Mouse (Mus musculus) myocyte (in vitro differentiated cells): ENCODE measurements around the gene Nubpl. TPM values are rescaled to one million over a fixed set of nuclear protein-coding genes. Genes with fewer than 3 reads are reported as not detected.

ENCODE experiments used
- H3K27me3 ChIP-seq: one replicate; pipeline ENCODE4 v1.6.1; 2011; ENCODE audit not compliant: control insufficient read depth, insufficient read depth, insufficient read length
- H3K36me3 ChIP-seq: one replicate; pipeline ENCODE4 v1.6.1; 2011; ENCODE audit not compliant: control insufficient read depth, insufficient read depth
- H3K4me2 ChIP-seq: one replicate; pipeline ENCODE4 v1.6.1; 2011; ENCODE audit warnings: low read depth, control low read depth
- H3K4me3 ChIP-seq: one replicate; pipeline ENCODE4 v1.5.1; 2011; ENCODE audit warnings: mild to moderate bottlenecking, control low read depth, moderate library complexity
- H3K79me2 ChIP-seq: one replicate; pipeline ENCODE4 v1.6.1; 2011; ENCODE audit not compliant: control insufficient read depth, insufficient read depth
- H3ac ChIP-seq: one replicate; pipeline ENCODE4 v1.6.1; 2011; ENCODE audit not compliant: control insufficient read depth, insufficient read length
- CEBPB ChIP-seq: IDR thresholded peaks from 2 replicates; pipeline ENCODE4 v1.6.1; 2011; ENCODE audit warnings: mild to moderate bottlenecking, moderate library complexity; ENCODE audit not compliant: poor library complexity, insufficient read depth, severe bottlenecking
- E2F4 ChIP-seq: IDR thresholded peaks from one replicate; pipeline ENCODE4 v1.6.1; 2011; ENCODE audit warnings: mild to moderate bottlenecking, control low read depth, moderate library complexity; ENCODE audit not compliant: insufficient read depth
- MAX ChIP-seq: IDR thresholded peaks from one replicate; pipeline ENCODE4 v1.6.1; 2011; ENCODE audit warnings: low read depth, mild to moderate bottlenecking, control low read depth
- MYOD1 ChIP-seq, 3 experiments: IDR thresholded peaks; one replicate each; pipeline ENCODE4 v1.6.1; 2011; ENCODE audit warnings: control low read depth in 2 of 3, low read depth in 2 of 3, mild to moderate bottlenecking in 2 of 3, moderate library complexity in 1 of 3; ENCODE audit not compliant: insufficient read length in 2 of 3, control insufficient read depth in 1 of 3
- MYOG ChIP-seq, 3 experiments: IDR thresholded peaks; one replicate each; pipeline ENCODE4 v1.6.1; 2011; ENCODE audit warnings: control low read depth in 2 of 3, low read depth in 2 of 3, mild to moderate bottlenecking in 2 of 3; ENCODE audit not compliant: insufficient read length in 2 of 3, control insufficient read depth in 1 of 3, insufficient read depth in 1 of 3
- POLR2A ChIP-seq: IDR thresholded peaks from one replicate; pipeline ENCODE4 v1.6.1; 2011; ENCODE audit warnings: low read depth, mild to moderate bottlenecking, control low read depth, moderate library complexity; ENCODE audit not compliant: insufficient read length
- POLR2AphosphoS2 ChIP-seq: IDR thresholded peaks from one replicate; pipeline ENCODE4 v1.6.1; 2011; ENCODE audit warnings: low read depth, control low read depth; ENCODE audit not compliant: insufficient read length
- REST ChIP-seq: IDR thresholded peaks from one replicate; pipeline ENCODE4 v1.6.1; 2011; ENCODE audit warnings: mild to moderate bottlenecking, control low read depth, moderate library complexity; ENCODE audit not compliant: insufficient read depth, insufficient read length
- SRF ChIP-seq: IDR thresholded peaks from one replicate; pipeline ENCODE4 v1.6.1; 2011; ENCODE audit warnings: low read depth; ENCODE audit not compliant: control insufficient read depth, insufficient read length
- TCF12 ChIP-seq: IDR thresholded peaks from one replicate; pipeline ENCODE4 v1.6.1; 2011; ENCODE audit warnings: mild to moderate bottlenecking, control low read depth; ENCODE audit not compliant: poor library complexity, insufficient read depth, severe bottlenecking
- TCF3 ChIP-seq: IDR thresholded peaks from one replicate; pipeline ENCODE4 v1.6.1; 2011; ENCODE audit warnings: low read depth, control low read depth; ENCODE audit not compliant: insufficient read length
- USF1 ChIP-seq: IDR thresholded peaks from one replicate; pipeline ENCODE4 v1.6.1; 2011; ENCODE audit warnings: low read depth, mild to moderate bottlenecking, control low read depth, moderate library complexity
- polyA plus RNA-seq: library from polyadenylated mRNA; unstranded; fragments of >200 nt; fragmentation: generic; extraction: Trizol; gene quantifications from one replicate; pipeline ENCODE4 v1.2.1, GENCODE M21; 2012; ENCODE audit warnings: missing spikeins

Gene Nubpl
- polyA plus RNA-seq, 1 experiment, result 6.6 TPM

- TF ChIP-seq POLR2AphosphoS2, result no peak
- no peak for TF ChIP-seq POLR2A
- no peak for TF ChIP-seq E2F4
- TF ChIP-seq MYOD1 (IDR thresholded peaks at IDR 0.05; ENCODE audit: control insufficient read depth in 1 of 3, insufficient read length in 2 of 3, low read depth in 2 of 3), result no peak
- no peak for TF ChIP-seq TCF3
- no peak for TF ChIP-seq REST
- TF ChIP-seq MYOG (IDR thresholded peaks at IDR 0.05; ENCODE audit: control insufficient read depth in 1 of 3, insufficient read depth in 1 of 3, insufficient read length in 2 of 3, low read depth in 2 of 3), result no peak
- no peak for TF ChIP-seq SRF
- no peak for TF ChIP-seq CEBPB
- TF ChIP-seq TCF12, result no peak
- TF ChIP-seq USF1, result no peak
- TF ChIP-seq MAX, result no peak
- no peak overlapping the region for H3ac ChIP-seq
- H3K4me2 ChIP-seq, result no peak overlapping the region
- H3K4me3 ChIP-seq, result no peak overlapping the region
- no peaks in the 10 kb centered on the region for H3K36me3 ChIP-seq
- H3K79me2 ChIP-seq, result no peaks in the 10 kb centered on the region
- H3K27me3 ChIP-seq, result no peaks in the 10 kb centered on the region
These were observed 220.1 kb downstream of the Nubpl start for GRCm38 (mm10) chr12:52317635-52318034.

GRCm38 (mm10) chr12:52318426-52318825 lies 220.9 kb downstream of the Nubpl start:
- H3ac ChIP-seq, result no peak overlapping the region
- H3K27me3 ChIP-seq, result no peaks in the 10 kb centered on the region
- H3K36me3 ChIP-seq, result no peaks in the 10 kb centered on the region
- no peak overlapping the region for H3K4me2 ChIP-seq
- no peak overlapping the region for H3K4me3 ChIP-seq
- H3K79me2 ChIP-seq, result no peaks in the 10 kb centered on the region
- TF ChIP-seq USF1 (no peak), MYOG (IDR thresholded peaks at IDR 0.05; ENCODE audit: control insufficient read depth in 1 of 3, insufficient read depth in 1 of 3, insufficient read length in 2 of 3, low read depth in 2 of 3) (no peak), E2F4 (no peak), CEBPB (no peak), POLR2AphosphoS2 (no peak), POLR2A (no peak), TCF12 (no peak), MYOD1 (IDR thresholded peaks at IDR 0.05; ENCODE audit: control insufficient read depth in 1 of 3, insufficient read length in 2 of 3, low read depth in 2 of 3) (no peak), SRF (no peak), TCF3 (no peak), REST (no peak), MAX (no peak)

DNA sequence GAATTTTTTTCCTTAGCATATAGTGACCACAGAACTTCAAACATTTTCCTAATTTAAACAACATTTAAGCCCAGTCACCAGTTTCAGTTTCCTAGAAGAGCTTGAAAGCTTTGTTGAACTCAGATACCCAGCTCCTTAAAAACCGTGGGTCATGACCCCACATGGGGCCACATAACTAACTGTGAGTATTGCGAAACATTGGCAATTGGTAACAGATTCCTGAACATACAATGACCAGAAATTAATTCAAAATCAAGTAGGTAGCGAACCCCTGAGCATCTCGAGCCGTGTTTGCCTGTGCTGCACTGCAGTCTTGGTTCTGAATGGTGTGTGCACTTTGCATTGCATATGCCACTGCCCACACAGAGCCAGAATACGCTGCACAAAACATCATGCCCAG lies 221.6 kb downstream of the Nubpl start:
- no peak overlapping the region for H3K4me3 ChIP-seq
- H3K79me2 ChIP-seq, result no peaks in the 10 kb centered on the region
- H3K36me3 ChIP-seq, result no peaks in the 10 kb centered on the region
- H3ac ChIP-seq, result no peak overlapping the region
- no peak overlapping the region for H3K4me2 ChIP-seq
- H3K27me3 ChIP-seq, result no peaks in the 10 kb centered on the region
- no peak for TF ChIP-seq REST
- TF ChIP-seq TCF3, result no peak
- TF ChIP-seq CEBPB, result no peak
- no peak for TF ChIP-seq SRF
- no peak for TF ChIP-seq TCF12
- no peak for TF ChIP-seq MAX
- no peak for TF ChIP-seq POLR2A
- no peak for TF ChIP-seq USF1
- TF ChIP-seq MYOD1 (IDR thresholded peaks at IDR 0.05; ENCODE audit: control insufficient read depth in 1 of 3, insufficient read length in 2 of 3, low read depth in 2 of 3), result no peak

- Histone ChIP-seq H3K27me3 (no peaks in the 10 kb centered on the region), H3K4me3 (no peak overlapping the region), H3K36me3 (no peaks in the 10 kb centered on the region), H3K4me2 (no peak overlapping the region), H3ac (no peak overlapping the region), H3K79me2 (no peaks in the 10 kb centered on the region)
- no peak for TF ChIP-seq TCF12
- no peak for TF ChIP-seq USF1
- TF ChIP-seq SRF, result no peak
- no peak for TF ChIP-seq MYOD1 (IDR thresholded peaks at IDR 0.05; ENCODE audit: control insufficient read depth in 1 of 3, insufficient read length in 2 of 3, low read depth in 2 of 3)
- TF ChIP-seq TCF3, result no peak
- no peak for TF ChIP-seq REST
- no peak for TF ChIP-seq MYOG (IDR thresholded peaks at IDR 0.05; ENCODE audit: control insufficient read depth in 1 of 3, insufficient read depth in 1 of 3, insufficient read length in 2 of 3, low read depth in 2 of 3)
- TF ChIP-seq CEBPB, result no peak
- no peak for TF ChIP-seq MAX
- TF ChIP-seq POLR2A, result no peak
- TF ChIP-seq POLR2AphosphoS2, result no peak
- no peak for TF ChIP-seq E2F4
These were observed 231.0 kb downstream of the Nubpl start for GRCm38 (mm10) chr12:52328488-52328887.

GRCm38 (mm10) chr12:52335142-52335765 lies 237.7 kb downstream of the Nubpl start:
- Histone ChIP-seq H3K4me3 (no peak overlapping the region), H3ac (no peak overlapping the region), H3K36me3 (no peaks in the 10 kb centered on the region), H3K4me2 (no peak overlapping the region), H3K79me2 (no peaks in the 10 kb centered on the region), H3K27me3 (no peaks in the 10 kb centered on the region)
- TF ChIP-seq SRF (no peak), TCF3 (no peak), TCF12 (no peak), REST (no peak), E2F4 (no peak), USF1 (no peak), MYOD1 (IDR thresholded peaks at IDR 0.05; ENCODE audit: control insufficient read depth in 1 of 3, insufficient read length in 2 of 3, low read depth in 2 of 3) (no peak), MYOG (IDR thresholded peaks at IDR 0.05; ENCODE audit: control insufficient read depth in 1 of 3, insufficient read depth in 1 of 3, insufficient read length in 2 of 3, low read depth in 2 of 3) (no peak), POLR2A (no peak), CEBPB (no peak), MAX (no peak), POLR2AphosphoS2 (no peak)
